In the genomic region with DNA sequence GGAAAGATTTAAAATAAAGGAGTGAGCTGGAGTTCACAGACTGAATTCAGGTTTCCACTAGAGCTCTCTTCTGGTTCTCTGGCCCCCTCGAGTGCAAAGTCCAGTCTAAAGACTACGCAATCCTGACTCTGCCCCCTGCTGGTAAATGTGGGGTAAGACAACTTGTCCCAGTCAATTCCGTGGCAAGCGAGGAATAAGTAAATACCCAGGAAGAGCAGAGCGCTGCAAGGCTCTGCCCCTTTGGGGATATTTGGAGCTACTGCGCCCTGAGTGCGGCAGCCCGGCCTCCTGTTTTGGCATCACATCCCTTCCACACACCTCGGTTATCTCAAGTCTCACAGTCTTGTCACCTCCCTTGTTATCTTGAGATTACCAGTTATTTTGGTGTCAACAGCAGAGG, we compare ENCODE assay signal across 9 mouse cellular contexts. TPM values are rescaled to one million over a fixed set of nuclear protein-coding genes. Genes with fewer than 3 reads are reported as not detected.
DNase-seq lines count a peak whose midpoint lies in the region; ATAC-seq and TF ChIP-seq lines count a peak whose summit lies in the region.
"Had no signal": no experiment of that assay in that cellular context is flagged by ENCODE, and none has a peak within 500 bp of the region (broad histone marks: within the 10 kb centered on the region; RNA-seq: fewer than 3 reads in every experiment).

No protein-coding gene starts in this region.

- H3K27ac ChIP-seq in hindbrain, embryonic 10.5 days: no peak overlapping the region
- H3K27ac ChIP-seq in hindbrain, embryonic 13.5 days: no peak overlapping the region
- no peak overlapping the region for H3K27ac ChIP-seq in CH12.LX (ENCODE audit: insufficient read depth, low read depth)
- no peak overlapping the region for H3K27ac ChIP-seq in hindbrain, postnatal 0 days
- H3K27ac ChIP-seq in midbrain, embryonic 12.5 days (replicated peaks): no peak overlapping the region
- H3K27ac ChIP-seq: embryonic facial prominence, embryonic 13.5 days had no signal

- peak; percentile 24 for TF ChIP-seq RAD21 in CH12.LX (IDR thresholded peaks at IDR 0.05; ENCODE audit: low read depth, low read length)

- no peak for TF ChIP-seq EP300 in CH12.LX (IDR thresholded peaks at IDR 0.05; ENCODE audit: low read length)

- H3K36me3 ChIP-seq in hindbrain, embryonic 10.5 days: no peaks in the 10 kb centered on the region
- no peaks in the 10 kb centered on the region for H3K36me3 ChIP-seq in hindbrain, embryonic 13.5 days
- no peaks in the 10 kb centered on the region for H3K36me3 ChIP-seq in CH12.LX (replicated peaks in 1 of 2; ENCODE audit: control insufficient read depth in 1 of 2, insufficient read depth in 1 of 2, low read length in 1 of 2)
- H3K36me3 ChIP-seq in hindbrain, postnatal 0 days (ENCODE audit: insufficient read depth, low read length): no peaks in the 10 kb centered on the region
- no peaks in the 10 kb centered on the region for H3K36me3 ChIP-seq in midbrain, embryonic 12.5 days
- H3K36me3 ChIP-seq: embryonic facial prominence, embryonic 13.5 days had no signal

- no peak for TF ChIP-seq POLR2A in CH12.LX (IDR thresholded peaks at IDR 0.05; ENCODE audit: low read depth, low read length)
- TF ChIP-seq POLR2A in brain, embryonic 14.5 days (IDR thresholded peaks at IDR 0.05; ENCODE audit: borderline replicate concordance, extremely low read depth, insufficient read depth, insufficient read length, poor library complexity, severe bottlenecking): no peak

- peak; percentile 55 for DNase-seq in hindbrain, embryonic 10.5 days (ENCODE audit: low spot score)
- DNase-seq in CH12.LX (ENCODE audit: extremely low read depth): peak; percentile 29
- DNase-seq in brain, embryonic 14.5 days (ENCODE audit: low read depth): peak; percentile 70
- DNase-seq in hindbrain, postnatal 0 days (ENCODE audit: low spot score): peak; percentile 81
- DNase-seq in right cerebral cortex, adult 2 months (ENCODE audit: low spot score in 2 of 2): no peak
- no peak for DNase-seq in urinary bladder, postnatal 4 days (ENCODE audit: low spot score in 2 of 2)

- no peak for ATAC-seq in hindbrain, embryonic 13.5 days (ENCODE audit: low FRiP score)
- ATAC-seq in hindbrain, postnatal 0 days: peak; percentile 61
- 0 out of 2 replicates have a peak, but pooled peaks have one; percentile 27 for ATAC-seq in midbrain, embryonic 12.5 days (ENCODE audit: low FRiP score, low read depth)

- no peak overlapping the region for H3K4me3 ChIP-seq in hindbrain, embryonic 10.5 days
- H3K4me3 ChIP-seq in hindbrain, embryonic 13.5 days: no peak overlapping the region
- no peak overlapping the region for H3K4me3 ChIP-seq in CH12.LX (replicated peaks in 1 of 3; ENCODE audit: low read depth in 2 of 3, low read length in 2 of 3, poor library complexity in 1 of 3)
- H3K4me3 ChIP-seq in hindbrain, postnatal 0 days (ENCODE audit: low read length): no peak overlapping the region
- H3K4me3 ChIP-seq in midbrain, embryonic 12.5 days: no peak overlapping the region
- H3K4me3 ChIP-seq: embryonic facial prominence, embryonic 13.5 days had no signal

- H3K9me3 ChIP-seq in hindbrain, embryonic 10.5 days: no peaks in the 10 kb centered on the region
- H3K9me3 ChIP-seq in hindbrain, embryonic 13.5 days: no peaks in the 10 kb centered on the region
- H3K9me3 ChIP-seq in CH12.LX (replicated peaks; ENCODE audit: low read length): no peaks in the 10 kb centered on the region
- no peaks in the 10 kb centered on the region for H3K9me3 ChIP-seq in hindbrain, postnatal 0 days (ENCODE audit: low read length)
- H3K9me3 ChIP-seq in midbrain, embryonic 12.5 days: no peaks in the 10 kb centered on the region
- H3K9me3 ChIP-seq: embryonic facial prominence, embryonic 13.5 days had no signal

- no peak overlapping the region for H3K9ac ChIP-seq in hindbrain, embryonic 13.5 days
- H3K9ac ChIP-seq in CH12.LX (ENCODE audit: insufficient read depth, low read depth): no peak overlapping the region
- no peak overlapping the region for H3K9ac ChIP-seq in hindbrain, postnatal 0 days (replicated peaks; ENCODE audit: low read length)
- H3K9ac ChIP-seq in midbrain, embryonic 12.5 days (replicated peaks): no peak overlapping the region
- H3K9ac ChIP-seq: embryonic facial prominence, embryonic 13.5 days had no signal

- no peak overlapping the region for H3K4me2 ChIP-seq in hindbrain, embryonic 13.5 days
- no peak overlapping the region for H3K4me2 ChIP-seq in CH12.LX (ENCODE audit: insufficient read depth, low read depth, poor library complexity, severe bottlenecking)
- 0 out of 2 replicates have a peak overlapping the region, but pooled peaks have one; percentile 5 for H3K4me2 ChIP-seq in hindbrain, postnatal 0 days (ENCODE audit: low read depth, low read length)
- H3K4me2 ChIP-seq in midbrain, embryonic 12.5 days (replicated peaks): no peak overlapping the region
- H3K4me2 ChIP-seq: embryonic facial prominence, embryonic 13.5 days had no signal

- H3K79me2 ChIP-seq in CH12.LX (replicated peaks; ENCODE audit: control insufficient read depth, extremely low read depth, insufficient read depth, poor library complexity, severe bottlenecking): no peaks in the 10 kb centered on the region

- dilution Hi-C loops in CH12.LX (cut with MboI; ENCODE audit: extremely low pct_ligation_motif_present, extremely low pct_unique_long_range_greater_than_20kb, low sequenced_read_pairs): no loop called here

- peak; percentile 57 to 70 for TF ChIP-seq CTCF in CH12.LX (conservative IDR thresholded peaks at IDR 0.05 in 1 of 2, IDR thresholded peaks at IDR 0.05 in 1 of 2; ENCODE audit: low read depth in 2 of 2, low read length in 2 of 2)
- peak; percentile 80; the same call in 1 of the 2 replicates for TF ChIP-seq CTCF in brain, embryonic 14.5 days (IDR thresholded peaks at IDR 0.05; ENCODE audit: borderline replicate concordance, extremely low read depth, insufficient read depth, insufficient read length)
- peak; percentile 85 for TF ChIP-seq CTCF in hindbrain, postnatal 0 days (IDR thresholded peaks at IDR 0.05; ENCODE audit: low read depth)

- in situ Hi-C loops in CH12.LX (cut with MboI; ENCODE audit: low pct_ligation_motif_present, low pct_unique_long_range_greater_than_20kb, low sequenced_read_pairs): no loop called here

- H3K4me1 ChIP-seq in hindbrain, embryonic 10.5 days (replicated peaks): peaks cover 4% of the 10 kb centered on the region; the same call in 1 of the 2 replicates
- H3K4me1 ChIP-seq in hindbrain, embryonic 13.5 days (replicated peaks): peaks cover 3% of the 10 kb centered on the region; the same call in 1 of the 2 replicates
- peaks cover 3 to 15% of the 10 kb centered on the region in 2 experiments; a peak in 3 of 4 replicates for H3K4me1 ChIP-seq in CH12.LX (ENCODE audit: control insufficient read depth in 1 of 2, insufficient read depth in 2 of 2)
- no peaks in the 10 kb centered on the region for H3K4me1 ChIP-seq in hindbrain, postnatal 0 days (ENCODE audit: insufficient read depth, low read length)
- H3K4me1 ChIP-seq in midbrain, embryonic 12.5 days: peaks cover 3% of the 10 kb centered on the region; the same call in 1 of the 2 replicates

- 12% methylated on average over 9 of the region's 9 CpGs for WGBS in hindbrain, embryonic 10.5 days
- WGBS in hindbrain, embryonic 13.5 days: 11% methylated on average over 9 of the region's 9 CpGs
- 10% methylated on average over 9 of the region's 9 CpGs for WGBS in hindbrain, postnatal 0 days
- WGBS in midbrain, embryonic 12.5 days: 10% methylated on average over 9 of the region's 9 CpGs

- peaks cover 5% of the 10 kb centered on the region; the same call in 1 of the 2 replicates for H3K27me3 ChIP-seq in hindbrain, embryonic 10.5 days (ENCODE audit: insufficient read depth, poor library complexity, severe bottlenecking)
- no peaks in the 10 kb centered on the region for H3K27me3 ChIP-seq in hindbrain, embryonic 13.5 days
- no peaks in the 10 kb centered on the region for H3K27me3 ChIP-seq in CH12.LX (replicated peaks)
- H3K27me3 ChIP-seq in hindbrain, postnatal 0 days (ENCODE audit: insufficient read depth, low read length): no peaks in the 10 kb centered on the region
- H3K27me3 ChIP-seq in midbrain, embryonic 12.5 days: no peaks in the 10 kb centered on the region; the same call in 1 of the 2 replicates

TF ChIP-seq in CH12.LX, 34 proteins besides CTCF, POLR2A, EP300 and RAD21:
- TF ChIP-seq TCF12 (IDR thresholded peaks at IDR 0.05; ENCODE audit: low read depth, low read length): no peak
- peak; percentile 52 for TF ChIP-seq SMC3 (IDR thresholded peaks at IDR 0.05; ENCODE audit: low read depth, low read length)

RNA-seq across cellular contexts. Expression of a gene that starts 24.6 kb away (rescaled TPM):
- not detected in 2 replicates for polyA plus RNA-seq in hindbrain, embryonic 10.5 days (2016; fragmentation: Nextera tagmentation; extraction: Ambion mirVana)
- polyA plus RNA-seq in hindbrain, embryonic 13.5 days (2015; fragmentation: Nextera tagmentation; extraction: Ambion mirVana): 0.63 and 1.2 TPM in 2 replicates
- total RNA-seq in CH12.LX (2012; rRNA removed) (not detected in 2 replicates), CH12.LX (2014; rRNA removed) (not detected in 2 replicates)
- not detected in 2 replicates for polyA plus RNA-seq in CH12.LX (2012; ENCODE audit: insufficient read length, low read depth)
- polyA plus RNA-seq in brain, embryonic 14.5 days (2012; rRNA removed): 0.14 and 0.39 TPM in 2 replicates
- 0.86 TPM in 1 of 2 replicates, not detected in the other for total RNA-seq in hindbrain, postnatal 0 days (2014; rRNA removed)
- 0.14 TPM in 1 of 2 replicates, not detected in the other for polyA plus RNA-seq in hindbrain, postnatal 0 days (2015; fragmentation: Nextera tagmentation; extraction: Ambion mirVana)
- 0.24 TPM in 1 of 2 replicates, not detected in the other for polyA plus RNA-seq in midbrain, embryonic 12.5 days (2016; fragmentation: Nextera tagmentation; extraction: Ambion mirVana)

RNA-seq across cellular contexts. Expression of a gene that starts 54.0 kb away (rescaled TPM):
- 3.4 and 3.7 TPM in 2 replicates for polyA plus RNA-seq in hindbrain, embryonic 10.5 days (2016; fragmentation: Nextera tagmentation; extraction: Ambion mirVana)
- 9.3 and 9.6 TPM in 2 replicates for polyA plus RNA-seq in hindbrain, embryonic 13.5 days (2015; fragmentation: Nextera tagmentation; extraction: Ambion mirVana)
- 3.1 and 3.4 TPM in 2 replicates for total RNA-seq in CH12.LX (2012; rRNA removed)
- 0.13 and 0.14 TPM in 2 replicates for total RNA-seq in CH12.LX (2014; rRNA removed)
- 0.25 and 0.47 TPM in 2 replicates for polyA plus RNA-seq in CH12.LX (2012; ENCODE audit: insufficient read length, low read depth)
- 8.3 and 8.4 TPM in 2 replicates for polyA plus RNA-seq in brain, embryonic 14.5 days (2012; rRNA removed)
- 12.1 and 18.4 TPM in 2 replicates for total RNA-seq in hindbrain, postnatal 0 days (2014; rRNA removed)
- 20.4 and 20.6 TPM in 2 replicates for polyA plus RNA-seq in hindbrain, postnatal 0 days (2015; fragmentation: Nextera tagmentation; extraction: Ambion mirVana)
- 2.8 and 3.0 TPM in 2 replicates for polyA plus RNA-seq in midbrain, embryonic 12.5 days (2016; fragmentation: Nextera tagmentation; extraction: Ambion mirVana)

Comparison
In these comparisons a context has a peak if more than half of its experiments do, and no peak if none do; other contexts are left out.
1. DNase-seq: peak in hindbrain, embryonic 10.5 days (single experiment), CH12.LX (single experiment), brain, embryonic 14.5 days (single experiment) and hindbrain, postnatal 0 days (single experiment); none in right cerebral cortex, adult 2 months (0 of 2) and urinary bladder, postnatal 4 days (0 of 2).
2. Peak in every context shown above with its lines, with median percentiles within 50 percentile points of each other: CTCF ChIP-seq.